Mouse (Mus musculus) left cerebral cortex, postnatal 14 days (tissue): ENCODE data around the gene Spata31d1c. TPM values are rescaled to one million over a fixed set of nuclear protein-coding genes. Genes with fewer than 3 reads are reported as not detected.

ENCODE experiments used
- DNase-seq, 2 experiments: peaks; one replicate each; pipeline ENCODE4 v3.0.0; 2021 to 2022; ENCODE audit warnings: low spot score in 2 of 2, mixed read lengths in 1 of 2
- intact Hi-C: fragments of 180-260 bp; cut with DNase I; formaldehyde crosslinking; loops from one replicate; pipeline ENCODE4 v1.15.1; 2025
- long read RNA-seq, 2 experiments: library from polyadenylated mRNA; stranded (forward); transcript quantifications; one replicate each; pipeline ENCODE4 v2.0.0; 2021
- total RNA-seq, 2 experiments: library from RNA; stranded (reverse); gene quantifications; 2 replicates each; pipeline ENCODE4 v1.2.3; 2021

Gene Spata31d1c
- total RNA-seq: not detected
- long read RNA-seq, experiment 1: 0 reads
- long read RNA-seq, experiment 2: 0 reads

DNA sequence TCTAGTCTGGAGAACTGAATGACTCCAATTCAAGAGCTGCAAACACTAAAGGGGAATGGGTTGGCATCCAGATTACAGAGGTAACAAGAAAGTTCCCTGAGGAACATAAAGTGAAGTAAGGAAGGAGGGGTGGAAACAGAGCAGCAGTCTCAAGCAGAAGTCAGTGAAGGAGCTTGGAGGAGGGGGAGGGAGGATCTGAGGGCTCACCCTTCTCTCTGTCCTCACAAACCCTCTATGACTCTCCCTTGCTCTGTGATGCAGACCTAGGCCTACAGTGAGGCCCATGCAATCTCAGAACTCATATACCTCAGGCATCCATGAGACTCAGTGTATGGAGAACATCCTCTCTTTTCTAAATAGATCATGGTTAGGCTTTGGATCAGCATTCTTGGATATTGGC lies at the start of gene Spata31d1c:
Spata31d1c (plus strand) TSS at position 301 of the 400 bp plus-strand sequence.
- no peak for DNase-seq
- intact Hi-C loops: no loop called here

DNA sequence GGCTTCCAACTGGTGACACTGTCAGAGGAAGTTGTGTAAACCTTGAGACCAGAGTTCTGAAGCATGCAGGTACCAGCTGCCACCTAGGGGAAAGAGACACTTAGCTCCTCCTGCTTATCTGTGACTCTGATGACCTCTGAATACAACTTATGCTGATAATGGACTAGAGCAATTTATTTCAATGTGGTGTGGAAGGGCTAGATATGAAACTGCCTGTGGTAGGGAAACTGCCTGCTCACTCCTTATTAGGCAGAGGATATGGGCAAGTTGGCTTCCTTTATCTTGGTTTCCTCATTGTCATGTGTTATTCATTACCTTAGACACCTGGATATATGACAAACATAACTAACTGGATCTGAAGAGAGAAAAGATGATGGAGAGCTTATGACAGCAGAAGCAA lies 44.0 kb upstream of the Spata31d1c start:
- DNase-seq: no peak

DNA sequence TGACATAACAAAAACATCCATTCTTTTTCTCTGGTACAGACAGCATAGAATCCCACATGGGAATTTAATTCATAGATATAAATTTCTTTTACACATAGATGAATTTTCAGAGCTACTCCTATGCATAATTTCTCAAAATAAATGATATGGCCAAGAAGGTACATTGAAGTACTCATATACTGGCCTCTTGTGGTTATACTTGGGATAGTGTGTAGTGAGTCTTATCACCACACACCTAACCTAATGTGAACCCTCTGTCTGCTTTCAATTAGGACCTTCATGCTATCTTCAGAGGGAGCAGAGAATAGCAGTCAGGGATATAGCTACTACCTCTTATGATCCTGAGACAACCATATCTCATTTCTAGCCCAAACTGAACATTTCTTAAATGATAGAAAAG lies 27.4 kb upstream of the Spata31d1c start:
- peak in 1 of 2 experiments; percentile 10 for DNase-seq
- intact Hi-C loops: loop anchor here (5.0 kb wide), 1 partner anchor 563 kb away; no protein-coding TSS in a partner anchor

More for the DNA sequence above, 44.0 kb upstream of the Spata31d1c start:
- intact Hi-C loops: no loop called here

DNA sequence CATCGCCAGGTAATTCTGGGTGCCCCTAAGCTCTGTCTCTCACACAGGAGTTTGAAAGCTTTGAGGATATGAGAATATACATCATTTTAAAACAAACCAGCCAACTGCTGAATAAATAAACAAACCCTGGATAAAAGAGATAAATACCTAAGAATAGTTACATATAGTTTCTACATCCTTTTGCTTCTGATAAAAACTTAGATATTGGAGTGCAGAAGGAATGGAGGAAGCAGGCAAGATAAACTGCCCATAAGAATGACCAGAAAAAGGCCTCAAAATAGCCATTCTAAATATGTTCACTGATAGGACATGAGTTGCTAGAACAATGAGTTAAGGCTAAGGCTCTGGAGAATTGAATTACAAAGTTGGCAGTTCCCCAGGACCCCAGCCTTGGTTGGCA lies 26.1 kb upstream of the Spata31d1c start:
- DNase-seq: no peak
- intact Hi-C loops: loop anchor here (5.0 kb wide), 1 partner anchor 564 kb away; no protein-coding TSS in a partner anchor

DNA sequence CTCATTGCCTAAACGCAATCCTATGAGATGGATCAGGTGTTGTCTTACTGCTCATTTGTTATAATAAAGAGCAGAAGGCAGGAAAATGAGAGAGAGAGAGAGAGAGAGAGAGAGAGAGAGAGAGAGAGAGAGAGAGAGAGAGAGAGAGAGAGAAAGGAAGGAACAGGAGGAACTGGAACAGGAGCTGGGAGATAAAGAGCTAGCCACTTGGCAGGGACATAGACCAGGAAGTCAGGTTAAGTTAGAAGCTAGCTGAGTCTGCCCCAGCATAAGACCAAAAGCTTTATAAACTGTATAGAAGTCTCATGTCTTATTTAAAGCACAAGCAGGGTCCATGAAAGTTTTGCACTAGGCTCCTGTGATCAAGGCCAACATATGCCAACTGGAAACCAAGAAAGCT lies 24.9 kb upstream of the Spata31d1c start:
- intact Hi-C loops: loop anchor here (5.0 kb wide), 1 partner anchor 566 kb away; no protein-coding TSS in a partner anchor

DNA sequence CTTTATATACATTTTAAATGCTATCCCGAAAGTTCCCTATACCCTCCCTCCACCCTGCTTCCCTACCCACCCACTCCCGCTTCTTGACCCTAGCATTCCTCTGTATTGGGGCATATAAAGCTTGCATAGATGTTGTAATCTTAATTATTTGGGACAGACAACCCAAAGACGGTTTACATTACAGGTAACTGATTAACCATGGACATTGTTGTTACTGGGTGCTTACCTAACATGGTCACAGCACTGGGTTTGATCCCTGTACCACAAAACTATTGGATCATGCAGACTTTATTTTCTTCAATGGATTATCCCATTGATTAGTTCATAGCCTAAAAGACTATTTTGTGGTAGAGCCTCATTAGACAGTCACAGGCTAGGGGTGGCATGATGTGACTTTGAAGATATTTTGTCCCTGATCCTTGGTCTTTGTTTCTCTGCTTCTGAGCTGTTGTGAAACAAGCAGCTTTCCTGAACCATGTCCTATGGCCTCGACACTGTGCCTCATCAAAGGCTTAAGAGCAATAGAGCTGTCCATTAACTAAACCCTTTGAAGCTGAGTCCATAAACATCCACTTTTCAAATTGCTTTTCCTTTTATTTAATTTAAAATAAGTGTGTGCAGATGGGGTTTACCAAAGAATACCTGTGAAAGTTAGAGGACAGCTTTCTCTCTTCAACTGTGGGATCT lies 21.7 kb upstream of the Spata31d1c start:
- no peak for DNase-seq

More for the DNA sequence above, 24.9 kb upstream of the Spata31d1c start:
- DNase-seq: no peak

DNA sequence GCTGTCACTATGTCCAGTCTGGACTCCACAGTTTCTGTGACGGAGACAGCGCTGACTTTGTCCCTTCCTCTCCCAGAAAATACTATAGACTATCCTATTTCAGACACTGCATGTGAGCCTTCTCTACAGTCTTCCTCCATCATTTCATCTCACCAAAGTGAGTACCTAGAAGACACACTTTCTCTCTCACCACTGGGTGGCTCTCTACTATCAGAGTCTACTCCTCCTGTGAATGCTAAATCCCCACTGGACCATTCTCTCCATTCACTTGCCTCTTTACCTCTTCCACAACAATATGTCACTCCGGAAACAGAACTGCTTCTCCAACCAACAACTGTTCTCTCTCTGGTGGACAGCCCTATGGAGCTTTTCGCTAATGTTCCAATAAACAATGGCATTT lies 2.2 kb downstream of the Spata31d1c start:
- no peak for DNase-seq
- intact Hi-C loops: no loop called here

More for the DNA sequence above, 21.7 kb upstream of the Spata31d1c start:
- intact Hi-C loops: no loop called here

DNA sequence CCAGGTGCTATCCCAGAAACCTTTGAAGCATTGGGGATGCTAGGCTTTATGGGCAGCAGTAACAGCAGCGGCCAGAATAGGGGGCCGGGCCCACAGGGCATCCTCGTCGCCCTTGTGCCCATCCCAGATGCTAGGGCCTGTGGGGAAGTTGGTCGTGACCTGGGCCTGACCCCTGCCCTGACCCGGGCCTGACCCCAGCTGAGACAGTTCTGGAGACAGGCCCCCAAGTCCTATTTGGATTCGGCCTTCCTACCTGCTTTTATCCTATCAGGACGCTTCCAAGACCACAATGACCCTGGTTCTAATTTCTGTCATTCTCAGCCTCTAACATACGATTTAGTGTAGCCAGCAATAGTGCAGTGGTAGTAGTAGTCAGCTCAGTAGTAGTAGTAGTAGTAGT lies 19.8 kb downstream of the Spata31d1c start, which contains the start of gene Prss47:
Prss47 (minus strand) TSS at position 101 of the 400 bp plus-strand sequence.
- no peak for DNase-seq
- intact Hi-C loops: loop anchor here (10.0 kb wide), 1 partner anchor 72 kb away; no protein-coding TSS in a partner anchor

DNA sequence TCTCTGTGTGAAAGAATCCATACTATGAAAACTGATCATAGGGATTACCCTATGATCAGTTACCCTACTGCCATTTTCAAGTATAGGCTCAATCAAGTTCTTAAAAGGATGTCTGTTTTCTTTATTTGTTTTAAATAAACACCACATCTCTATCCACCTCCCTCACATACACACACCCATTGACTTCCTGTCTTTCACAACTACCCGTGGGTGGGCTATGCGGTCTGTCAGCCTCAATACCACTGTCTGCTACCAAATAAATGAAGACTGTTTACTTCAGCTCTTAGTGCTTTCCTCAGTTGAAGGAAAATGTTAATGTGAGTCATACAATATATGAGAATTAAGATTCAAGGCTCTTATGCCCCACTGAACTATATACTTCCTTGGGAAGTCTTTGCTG lies 37.1 kb downstream of the Spata31d1c start:
- DNase-seq: no peak
- intact Hi-C loops: no loop called here

Other genes starting within 250 kb of the Spata31d1c start
- 1 to 10 TPM; 8.3 to 9.3 TPM for gene Cntnap3, start 129.1 kb upstream of the Spata31d1c start, total RNA-seq
- not detected for gene Spata31, start 115.7 kb upstream of the Spata31d1c start, total RNA-seq
- not detected for gene Prss47, start 19.7 kb downstream of the Spata31d1c start, total RNA-seq
- gene Mfsd14b, start 79.9 kb downstream of the Spata31d1c start, total RNA-seq: 10 to 100 TPM; 38.3 to 42.3 TPM
- not detected for gene Olfr465-ps1, start 105.0 kb downstream of the Spata31d1c start, total RNA-seq
- not detected for gene Olfr466, start 117.2 kb downstream of the Spata31d1c start, total RNA-seq
- not detected for gene Nlrp4f, start 172.9 kb downstream of the Spata31d1c start, total RNA-seq
- 1 to 10 TPM in 1 of 2 experiments, under 1 TPM in 1; 0.59 to 1.1 TPM for gene Gm10775, start 226.5 kb downstream of the Spata31d1c start, total RNA-seq
- gene Zfp369, start 245.8 kb downstream of the Spata31d1c start, total RNA-seq: 10 to 100 TPM; 60.2 to 60.7 TPM